Mouse (Mus musculus) monocyte, adult 2 months (primary cell): ENCODE results near the gene Entpd6.

Experiments used
- DNase-seq, 2 experiments: peaks; one replicate each; pipeline ENCODE4 v3.0.0; 2022; ENCODE audit warnings: low spot score in 2 of 2, low read depth in 1 of 2

Gene Entpd6

GRCm38 (mm10) chr2:150786251-150787180 is 37.7 kb downstream of the Entpd6 start, which contains the start of gene Pygb:
Gene Pygb, plus strand, starts transcription at chr2:150786735.
- DNase-seq: peak; percentile 34 to 73

GRCm38 (mm10) chr2:150787234-150787771 is 38.5 kb downstream of the Entpd6 start:
- no peak for DNase-seq

DNA sequence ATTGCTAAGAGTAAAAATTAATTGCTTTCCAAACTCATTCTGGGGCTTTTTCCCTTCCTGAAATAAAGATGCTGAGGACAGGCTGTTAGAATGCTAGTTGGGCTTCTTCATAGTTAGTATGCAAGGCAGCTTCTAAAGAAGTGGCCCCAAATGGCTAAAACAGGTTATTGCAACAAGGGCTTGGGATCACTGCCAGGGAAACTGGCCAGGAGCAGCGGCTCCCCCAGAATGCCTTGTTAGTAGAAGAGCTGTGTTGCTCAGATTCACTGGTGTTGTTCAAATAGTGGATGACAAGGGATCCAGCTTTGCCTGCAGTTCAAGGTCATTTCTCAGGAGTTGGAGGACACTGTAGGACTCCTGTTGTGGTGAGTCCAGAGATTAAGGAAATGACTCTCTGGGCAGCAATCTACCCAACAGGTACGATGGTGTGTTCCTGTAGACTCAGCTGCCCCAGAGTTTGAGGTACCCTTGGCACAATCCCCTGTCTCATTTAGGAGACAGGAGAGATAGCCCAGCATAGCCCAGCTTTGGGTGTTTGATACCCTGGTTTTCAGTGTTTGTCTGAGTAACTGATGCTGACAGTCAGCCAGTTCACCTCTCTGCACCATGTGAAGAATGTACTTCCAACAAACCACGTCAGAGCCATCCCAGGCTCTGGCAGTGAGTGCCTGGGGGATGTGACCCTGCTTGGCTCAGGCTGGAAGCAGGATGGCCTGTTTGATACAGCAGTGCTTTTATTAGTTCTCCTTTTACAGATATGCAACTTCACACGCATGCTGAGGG is 40.1 kb downstream of the Entpd6 start:
- no peak for DNase-seq

DNA sequence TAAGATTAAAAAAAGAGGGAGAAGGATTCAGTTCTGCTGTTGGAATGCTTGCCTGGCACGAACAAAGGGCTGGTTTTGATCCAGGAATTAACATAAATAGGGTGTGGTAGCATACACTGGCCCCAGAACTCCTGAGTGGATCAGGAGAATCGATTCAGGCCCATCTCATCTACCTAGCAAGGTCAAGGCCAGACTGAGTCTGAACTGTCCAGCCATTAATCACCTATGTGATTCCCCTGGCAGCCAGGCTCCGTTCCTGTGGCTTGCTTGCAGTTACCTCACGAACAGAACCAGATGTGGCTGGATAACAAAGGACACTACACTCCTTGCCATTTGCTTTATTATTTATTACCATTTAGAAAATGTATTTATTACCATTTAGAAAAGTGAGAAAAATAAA is 44.5 kb downstream of the Entpd6 start:
- DNase-seq: no peak

DNA sequence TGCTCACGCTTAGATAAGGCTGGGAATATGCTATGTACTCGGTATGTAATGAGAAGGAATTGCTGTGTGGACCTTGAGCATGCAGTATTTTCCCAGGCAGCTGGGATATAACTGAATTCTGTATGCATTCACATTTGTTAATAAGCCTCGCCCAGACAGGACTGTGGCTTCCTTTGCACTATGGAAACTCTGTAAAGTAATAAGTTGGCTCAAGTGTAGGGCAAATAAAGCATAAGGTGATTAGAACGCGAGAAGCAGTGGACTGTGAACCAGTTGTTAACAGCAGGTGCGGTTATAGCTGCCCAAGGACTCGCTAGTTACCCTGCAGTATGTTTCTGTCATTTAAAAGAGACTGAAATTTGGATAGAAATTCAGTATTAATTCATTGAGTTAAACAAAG is 49.2 kb downstream of the Entpd6 start:
- DNase-seq: no peak

DNA sequence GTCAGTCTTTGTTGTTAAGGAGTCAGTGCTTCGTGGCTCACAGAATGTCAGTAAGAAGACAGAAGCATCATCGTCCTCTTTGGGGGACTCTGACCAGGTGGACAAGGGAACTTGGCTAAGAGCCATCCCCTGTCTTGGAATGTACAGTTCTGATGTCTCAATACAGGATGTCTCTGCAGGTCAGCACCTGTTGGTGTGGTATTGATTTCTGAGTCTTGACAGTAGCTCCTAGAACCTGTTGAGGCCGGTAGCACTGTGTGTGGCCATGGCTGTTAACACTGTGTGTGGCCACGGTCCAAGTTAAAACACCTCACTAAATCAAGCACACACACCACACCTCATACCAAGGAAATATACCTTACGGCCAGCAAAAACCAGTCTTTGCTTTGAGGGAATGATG is 51.8 kb downstream of the Entpd6 start:
- DNase-seq: no peak

- DNase-seq: no peak
Measured at GRCm38 (mm10) chr2:150803035-150803434, 54.2 kb downstream of the Entpd6 start.

DNA sequence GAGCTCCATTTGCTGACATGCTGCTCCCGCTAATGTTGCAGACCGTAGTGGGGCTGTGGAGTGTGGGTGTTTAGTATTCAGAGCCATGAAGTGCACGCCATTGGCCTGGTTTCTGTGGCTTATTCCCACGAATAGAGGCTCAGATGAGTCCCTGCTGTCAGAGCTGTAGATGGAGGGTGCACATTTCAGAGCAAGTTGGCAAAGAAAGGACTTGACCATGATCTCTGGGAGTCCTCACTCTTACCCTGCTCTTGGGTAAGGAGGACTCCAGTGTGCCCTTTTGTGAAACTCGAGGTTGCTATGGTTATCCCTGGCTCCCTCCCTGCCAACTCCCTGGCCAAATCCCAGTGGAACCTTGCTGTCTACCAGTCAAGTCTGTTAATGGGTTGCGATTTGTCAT is 59.5 kb downstream of the Entpd6 start:
- no peak for DNase-seq

DNA sequence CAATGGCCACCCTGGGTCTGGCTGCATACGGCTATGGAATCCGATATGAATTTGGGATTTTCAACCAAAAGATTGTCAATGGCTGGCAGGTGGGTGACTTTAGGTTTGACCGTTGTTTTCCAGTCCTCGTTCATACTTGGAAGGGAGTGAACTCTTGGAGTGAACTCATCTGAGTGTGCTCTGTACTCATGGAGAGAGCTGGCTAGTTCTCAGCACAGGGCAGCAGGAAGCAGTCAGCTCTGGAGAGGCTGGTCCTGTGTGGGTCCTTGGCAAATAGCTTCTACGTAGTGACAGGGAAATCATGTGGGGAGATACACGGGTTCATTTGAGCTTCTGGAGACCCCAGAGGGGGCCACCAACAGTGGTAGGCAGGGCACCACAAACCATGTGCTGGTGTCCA is 60.0 kb downstream of the Entpd6 start:
- no peak for DNase-seq

GRCm38 (mm10) chr2:150810603-150811002 is 61.8 kb downstream of the Entpd6 start:
- DNase-seq: no peak

DNA sequence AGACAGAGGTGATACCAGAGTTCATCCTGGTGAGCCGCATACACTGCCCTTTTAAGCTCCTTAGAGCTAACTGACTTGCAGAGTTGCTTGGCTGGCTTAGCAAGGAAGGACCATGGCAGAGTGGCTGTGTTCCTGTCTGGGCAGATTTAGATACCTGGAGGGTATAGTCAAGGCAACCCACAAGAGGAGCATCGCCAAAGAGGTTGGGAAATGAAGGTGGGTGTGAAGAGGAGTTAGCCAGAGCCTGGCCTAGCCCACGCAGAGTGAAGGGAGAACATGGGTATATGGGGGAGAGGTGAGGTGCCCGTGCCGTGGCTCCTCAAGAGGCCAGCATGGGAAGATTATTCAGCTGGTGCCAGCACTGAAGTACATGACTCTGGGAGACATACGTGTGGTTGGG is 64.0 kb downstream of the Entpd6 start:
- DNase-seq: no peak

DNA sequence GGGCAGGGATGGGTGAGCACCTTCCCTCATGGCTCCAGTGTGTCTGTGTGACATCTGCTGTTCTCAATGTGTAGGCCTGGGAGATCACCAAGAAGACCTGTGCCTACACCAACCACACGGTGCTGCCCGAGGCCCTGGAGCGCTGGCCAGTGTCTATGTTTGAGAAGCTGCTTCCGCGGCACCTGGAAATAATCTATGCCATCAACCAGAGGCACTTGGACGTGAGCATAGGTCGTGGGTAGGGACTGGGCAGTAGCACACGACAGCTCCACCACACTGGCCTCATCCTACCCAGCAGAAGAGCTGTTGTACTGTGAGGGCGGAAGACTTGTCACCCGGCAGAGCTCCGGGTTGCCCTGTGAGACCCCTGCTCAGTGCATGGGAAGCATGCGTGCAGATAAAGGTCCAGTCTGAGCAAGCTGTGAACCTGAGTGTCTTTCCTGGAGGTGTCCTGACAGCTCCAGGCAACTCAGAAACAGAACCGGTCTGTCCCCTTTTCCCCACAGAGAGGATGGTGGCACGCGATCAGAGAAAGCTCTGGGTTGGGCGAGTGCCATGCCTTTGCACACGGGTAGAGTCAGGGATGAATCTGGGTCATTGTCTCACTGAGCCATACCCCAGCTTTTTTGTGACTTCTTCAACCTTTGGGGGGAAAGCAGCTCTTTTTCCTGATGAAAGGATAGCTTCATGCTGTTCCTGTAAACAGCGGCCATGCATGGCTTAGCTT is 68.0 kb downstream of the Entpd6 start:
- DNase-seq: no peak

GRCm38 (mm10) chr2:150818742-150819141 is 69.9 kb downstream of the Entpd6 start:
- DNase-seq: no peak

DNA sequence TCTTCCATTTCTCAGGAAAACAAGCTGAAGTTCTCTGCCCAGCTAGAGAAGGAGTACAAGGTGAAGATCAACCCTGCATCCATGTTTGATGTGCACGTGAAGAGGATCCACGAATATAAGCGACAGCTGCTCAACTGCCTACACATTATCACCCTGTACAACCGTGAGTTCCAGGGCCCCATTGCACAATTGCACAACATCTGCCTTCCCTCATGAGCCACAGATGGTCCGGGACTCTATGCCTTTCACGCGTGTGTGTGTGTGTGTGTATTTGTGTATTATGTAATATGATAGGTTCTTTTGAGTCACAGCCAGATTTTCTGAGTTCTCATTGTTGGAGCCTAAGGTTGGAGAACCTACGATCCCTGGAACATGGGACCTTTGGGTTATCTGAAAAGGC is 71.9 kb downstream of the Entpd6 start:
- no peak for DNase-seq
